Mouse (Mus musculus): Measurements from ENCODE around the gene Ccl3. TPM values are rescaled to one million over a fixed set of nuclear protein-coding genes. Genes with fewer than 3 reads are reported as not detected.

Gene Ccl3
- polyA plus RNA-seq, 1 experiment from 2014 or later, result 0.50 TPM

DNA sequence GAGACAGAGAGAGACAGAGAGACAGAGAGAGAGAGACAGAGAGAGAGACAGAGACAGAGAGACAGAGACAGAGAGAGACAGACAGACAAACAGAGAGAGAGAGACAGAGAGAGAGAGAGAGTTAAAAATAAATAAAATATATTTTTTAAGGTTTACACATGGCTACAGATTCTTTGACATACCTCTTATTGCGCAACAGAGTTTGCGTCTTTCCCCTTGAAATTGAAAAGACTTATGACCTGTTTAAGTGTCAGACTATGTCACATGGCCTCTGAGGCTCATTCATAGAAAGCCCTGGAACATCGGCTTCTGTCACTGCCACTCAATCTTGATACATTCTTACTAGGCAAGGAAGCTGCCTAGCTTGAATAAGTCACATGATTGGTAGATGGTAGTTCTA, 45.8 kb downstream of the Ccl3 start:
- 90% methylated on average over 3 of the region's 3 CpGs for WGBS
- Histone ChIP-seq H3K4me3 (ENCODE audit: low read length) (no peak overlapping the region), H3K4me2 (replicated peaks; ENCODE audit: low read depth, low read length) (no peak overlapping the region), H3K36me3 (ENCODE audit: insufficient read depth, low read length) (no peaks in the 10 kb centered on the region), H3K9me3 (ENCODE audit: low read length) (no peaks in the 10 kb centered on the region), H3K9ac (replicated peaks; ENCODE audit: low read length) (no peak overlapping the region), H3K27ac (ENCODE audit: low read length) (no peak overlapping the region), H3K4me1 (ENCODE audit: insufficient read depth, low read length) (no peaks in the 10 kb centered on the region), H3K27me3 (ENCODE audit: insufficient read depth, low read length) (no peaks in the 10 kb centered on the region)
- no peak for ATAC-seq (ENCODE audit: low FRiP score, low TSS enrichment)

DNA sequence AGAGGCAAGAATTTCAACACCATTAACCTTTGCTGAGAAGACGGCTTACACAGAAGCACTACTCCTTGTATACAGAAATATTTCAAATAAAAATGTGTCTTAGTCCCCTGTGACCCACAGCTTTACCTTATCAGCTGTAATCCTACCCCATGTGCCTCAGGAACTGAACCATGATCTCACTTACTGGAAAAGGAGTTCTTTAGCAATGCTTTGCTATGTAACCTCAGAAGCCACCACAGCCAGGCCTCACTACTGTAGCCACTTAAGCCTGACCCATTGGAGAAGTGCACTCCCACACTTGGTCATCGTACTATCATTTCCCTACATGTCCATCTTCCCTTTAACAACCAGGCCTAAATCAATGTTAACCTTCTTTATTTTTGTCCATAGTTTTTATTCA, 48.6 kb downstream of the Ccl3 start:
- 56% methylated on average over 2 of the region's 2 CpGs for WGBS
- H3K36me3 ChIP-seq (ENCODE audit: insufficient read depth, low read length), result no peaks in the 10 kb centered on the region
- no peak overlapping the region for H3K4me3 ChIP-seq (ENCODE audit: low read length)
- no peaks in the 10 kb centered on the region for H3K27me3 ChIP-seq (ENCODE audit: insufficient read depth, low read length)
- H3K4me2 ChIP-seq (replicated peaks; ENCODE audit: low read depth, low read length), result no peak overlapping the region
- no peaks in the 10 kb centered on the region for H3K9me3 ChIP-seq (ENCODE audit: low read length)
- H3K4me1 ChIP-seq (ENCODE audit: insufficient read depth, low read length), result no peaks in the 10 kb centered on the region
- no peak overlapping the region for H3K9ac ChIP-seq (replicated peaks; ENCODE audit: low read length)
- H3K27ac ChIP-seq (ENCODE audit: low read length), result no peak overlapping the region
- no peak for ATAC-seq (ENCODE audit: low FRiP score, low TSS enrichment)

DNA sequence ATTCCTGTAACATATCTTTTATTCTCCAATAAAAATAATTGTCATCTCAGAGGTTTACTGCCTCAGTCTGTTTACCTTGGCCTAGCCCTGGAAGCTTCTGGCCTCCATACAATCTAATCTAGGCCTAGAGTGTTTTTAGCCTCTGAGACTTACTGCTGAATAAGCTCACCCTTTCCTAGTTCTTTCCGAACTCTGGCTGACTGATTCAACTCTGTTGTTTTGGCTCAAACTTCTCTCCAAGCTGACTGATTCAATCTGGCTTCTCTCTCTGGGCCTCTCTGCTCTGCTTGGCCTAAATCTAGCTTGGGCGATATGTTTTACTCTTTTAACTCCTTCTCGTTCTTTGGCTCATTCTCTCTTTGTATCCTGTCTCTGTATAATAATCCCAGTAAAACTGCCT, 50.2 kb downstream of the Ccl3 start:
- Histone ChIP-seq H3K4me3 (ENCODE audit: low read length) (no peak overlapping the region), H3K4me1 (ENCODE audit: insufficient read depth, low read length) (no peaks in the 10 kb centered on the region), H3K9ac (replicated peaks; ENCODE audit: low read length) (no peak overlapping the region), H3K36me3 (ENCODE audit: insufficient read depth, low read length) (no peaks in the 10 kb centered on the region), H3K9me3 (ENCODE audit: low read length) (no peaks in the 10 kb centered on the region), H3K4me2 (replicated peaks; ENCODE audit: low read depth, low read length) (no peak overlapping the region), H3K27me3 (ENCODE audit: insufficient read depth, low read length) (no peaks in the 10 kb centered on the region), H3K27ac (ENCODE audit: low read length) (no peak overlapping the region)
- WGBS, result 72% methylated on average over 3 of the region's 3 CpGs
- no peak for ATAC-seq (ENCODE audit: low FRiP score, low TSS enrichment)

DNA sequence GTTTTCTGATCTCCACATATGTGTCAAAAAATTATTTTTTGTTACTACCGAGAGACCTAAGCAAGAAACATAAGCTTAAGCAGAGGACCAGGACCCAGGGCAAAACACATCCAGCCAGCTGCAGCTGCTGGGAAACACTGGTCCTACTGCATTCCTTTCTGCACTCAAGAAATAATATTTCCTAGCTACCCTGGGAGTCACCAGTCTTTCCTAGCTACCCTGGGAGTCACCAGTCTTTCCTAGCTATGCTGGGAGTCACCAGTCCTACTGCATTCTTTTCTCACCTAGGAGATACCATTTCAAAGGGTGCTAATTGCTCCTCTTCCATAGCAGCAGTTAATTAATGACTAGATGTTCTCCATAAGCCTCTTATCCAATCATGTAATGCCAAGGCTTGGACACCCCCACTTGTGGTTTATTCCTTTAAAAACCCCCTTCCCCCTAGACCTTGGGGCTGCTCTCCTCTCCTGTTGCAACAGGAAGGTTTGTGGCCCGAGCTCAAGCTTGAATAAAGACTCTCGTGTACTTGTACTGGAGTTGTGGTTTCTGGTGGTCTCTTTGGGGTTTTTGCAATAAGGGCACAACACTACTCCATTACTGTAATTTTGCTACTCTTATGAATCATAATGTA, 50.8 kb downstream of the Ccl3 start:
- Histone ChIP-seq H3K27me3 (ENCODE audit: insufficient read depth, low read length) (no peaks in the 10 kb centered on the region), H3K4me2 (replicated peaks; ENCODE audit: low read depth, low read length) (no peak overlapping the region), H3K9me3 (ENCODE audit: low read length) (no peaks in the 10 kb centered on the region), H3K4me1 (ENCODE audit: insufficient read depth, low read length) (no peaks in the 10 kb centered on the region), H3K27ac (ENCODE audit: low read length) (no peak overlapping the region), H3K9ac (replicated peaks; ENCODE audit: low read length) (no peak overlapping the region), H3K36me3 (ENCODE audit: insufficient read depth, low read length) (no peaks in the 10 kb centered on the region), H3K4me3 (ENCODE audit: low read length) (no peak overlapping the region)
- 69% methylated on average over 3 of the region's 3 CpGs for WGBS
- ATAC-seq (ENCODE audit: low FRiP score, low TSS enrichment), result no peak

Other genes starting within 250 kb of the Ccl3 start
- gene Rasl10b, start 240.2 kb downstream of the Ccl3 start, polyA plus RNA-seq (2015; fragmentation: Nextera tagmentation; extraction: Ambion mirVana), result 0.39 and 0.57 TPM in 2 replicates
- gene Gas2l2, start 219.9 kb downstream of the Ccl3 start, polyA plus RNA-seq (2015; fragmentation: Nextera tagmentation; extraction: Ambion mirVana), result not detected in 2 replicates
- gene 1700020L24Rik, start 211.7 kb downstream of the Ccl3 start, polyA plus RNA-seq (2015; fragmentation: Nextera tagmentation; extraction: Ambion mirVana), result not detected in 2 replicates
- gene Mmp28, start 186.3 kb downstream of the Ccl3 start, polyA plus RNA-seq (2015; fragmentation: Nextera tagmentation; extraction: Ambion mirVana), result 1.7 and 1.8 TPM in 2 replicates
- 8.3 and 14.6 TPM in 2 replicates for gene Taf15, start 176.3 kb downstream of the Ccl3 start, polyA plus RNA-seq (2015; fragmentation: Nextera tagmentation; extraction: Ambion mirVana)
- gene Heatr9, start 127.2 kb downstream of the Ccl3 start, polyA plus RNA-seq (2015; fragmentation: Nextera tagmentation; extraction: Ambion mirVana), result 0.07 TPM in 1 of 2 replicates, not detected in the other
- gene Ccl5, start 118.8 kb downstream of the Ccl3 start, polyA plus RNA-seq (2015; fragmentation: Nextera tagmentation; extraction: Ambion mirVana), result 0.37 and 0.52 TPM in 2 replicates
- gene Ccl9, start 70.7 kb downstream of the Ccl3 start, polyA plus RNA-seq (2015; fragmentation: Nextera tagmentation; extraction: Ambion mirVana), result 2.2 and 3.5 TPM in 2 replicates
- gene Ccl6, start 56.3 kb downstream of the Ccl3 start, polyA plus RNA-seq (2015; fragmentation: Nextera tagmentation; extraction: Ambion mirVana), result 5.3 and 5.4 TPM in 2 replicates
- gene Rpl9-ps1, start 3.7 kb downstream of the Ccl3 start, polyA plus RNA-seq (2015; fragmentation: Nextera tagmentation; extraction: Ambion mirVana), result not detected in 2 replicates
- 0.60 and 0.85 TPM in 2 replicates for gene Ccl4, start 13.2 kb upstream of the Ccl3 start, polyA plus RNA-seq (2015; fragmentation: Nextera tagmentation; extraction: Ambion mirVana)
- gene Wfdc17, start 54.6 kb upstream of the Ccl3 start, polyA plus RNA-seq (2015; fragmentation: Nextera tagmentation; extraction: Ambion mirVana), result 0.86 and 1.5 TPM in 2 replicates
- not detected in 2 replicates for gene Wfdc18, start 59.7 kb upstream of the Ccl3 start, polyA plus RNA-seq (2015; fragmentation: Nextera tagmentation; extraction: Ambion mirVana)
- gene Wfdc21, start 97.6 kb upstream of the Ccl3 start, polyA plus RNA-seq (2015; fragmentation: Nextera tagmentation; extraction: Ambion mirVana), result 0.71 TPM in 1 of 2 replicates, not detected in the other
- 23.6 and 27.2 TPM in 2 replicates for gene Heatr6, start 104.3 kb upstream of the Ccl3 start, polyA plus RNA-seq (2015; fragmentation: Nextera tagmentation; extraction: Ambion mirVana)
- gene Hnf1b, start 200.7 kb upstream of the Ccl3 start, polyA plus RNA-seq (2015; fragmentation: Nextera tagmentation; extraction: Ambion mirVana), result 90.9 and 104 TPM in 2 replicates